Comparison of ENCODE assay signal across 14 mouse cellular contexts in the genomic region with DNA sequence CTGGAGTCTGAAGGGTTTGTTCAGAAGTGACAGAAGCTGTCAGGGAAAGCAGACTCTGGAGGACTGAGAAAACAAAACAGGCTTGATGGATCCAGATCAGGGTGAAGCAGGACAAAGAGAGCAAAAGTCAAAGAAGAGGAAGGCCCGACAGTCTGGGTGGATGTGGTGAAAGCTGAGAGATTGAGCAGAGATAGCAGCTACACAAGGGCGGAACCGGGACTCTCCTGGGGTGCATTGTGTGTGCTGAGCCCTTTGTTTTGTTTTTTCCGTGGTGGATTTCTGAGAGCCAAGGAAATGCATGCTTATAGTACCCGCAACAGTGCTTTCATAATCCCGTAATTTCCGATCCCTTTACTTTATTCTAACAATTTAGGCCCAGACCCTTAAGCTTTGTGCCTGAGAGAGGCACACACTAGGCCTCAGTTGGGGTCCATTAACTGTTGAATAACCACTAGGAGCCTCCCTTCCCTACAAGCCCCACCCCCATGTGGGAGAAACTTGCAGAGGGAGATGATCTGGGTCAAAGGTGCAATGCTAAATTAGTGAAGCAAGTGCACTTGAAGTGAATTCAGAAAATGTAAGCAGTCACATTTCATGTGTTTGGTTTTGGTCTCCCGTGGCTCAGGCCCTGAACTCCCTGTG. TPM values are rescaled to one million over a fixed set of nuclear protein-coding genes. Genes with fewer than 3 reads are reported as not detected.
DNase-seq lines count a peak whose midpoint lies in the region; ATAC-seq lines count a peak whose summit lies in the region.
"Had no signal": no experiment of that assay in that cellular context is flagged by ENCODE, and none has a peak within 500 bp of the region (broad histone marks: within the 10 kb centered on the region; RNA-seq: fewer than 3 reads in every experiment).

No protein-coding gene starts in this region.

- H3K4me2 ChIP-seq in hindbrain, embryonic 12.5 days (replicated peaks) = no peak overlapping the region
- H3K4me2 ChIP-seq: liver, embryonic 15.5 days had no signal

- no peak for ATAC-seq in cerebellum, adult (ENCODE audit: insufficient number of reproducible peaks, low FRiP score, low TSS enrichment)
- ATAC-seq in common myeloid progenitor, adult 5-6 weeks (replicated peaks; ENCODE audit: low read depth, poor library complexity, severe bottlenecking) = 0 out of 2 replicates have a peak, but pooled peaks have one; percentile 45
- ATAC-seq in hindbrain, embryonic 12.5 days (ENCODE audit: low FRiP score) = no peak

- peaks cover 17% of the 10 kb centered on the region; the same call in 1 of the 2 replicates for H3K4me1 ChIP-seq in hindbrain, embryonic 12.5 days
- H3K4me1 ChIP-seq: liver, embryonic 15.5 days had no signal

- 10% methylated on average over 8 of the region's 8 CpGs for WGBS in hindbrain, embryonic 12.5 days

- no peaks in the 10 kb centered on the region for H3K27me3 ChIP-seq in hindbrain, embryonic 12.5 days
- H3K27me3 ChIP-seq: liver, embryonic 15.5 days had no signal

- H3K27ac ChIP-seq in hindbrain, embryonic 12.5 days = 0 out of 2 replicates have a peak overlapping the region, but pooled peaks have one; percentile 30
- H3K27ac ChIP-seq: liver, embryonic 15.5 days had no signal

- H3K36me3 ChIP-seq in hindbrain, embryonic 12.5 days = peaks cover 41% of the 10 kb centered on the region
- H3K36me3 ChIP-seq: liver, embryonic 15.5 days had no signal

- DNase-seq in cerebellum, adult 9-11 months = peak; percentile 42
- peak; percentile 42 for DNase-seq in CD4-positive helper T cell, adult 2 months (ENCODE audit: low read depth, low spot score)
- no peak for DNase-seq in spleen, adult 12 weeks (ENCODE audit: low spot score)
- DNase-seq in adrenal gland, adult 8-10 months = no peak
- no peak for DNase-seq in gastrocnemius, adult 8-10 months (ENCODE audit: low spot score in 2 of 2)
- DNase-seq: gastrocnemius, postnatal 10 days; kidney, adult 9 months; right cerebral cortex, postnatal 4 days had no signal

- no peak overlapping the region for H3K4me3 ChIP-seq in hindbrain, embryonic 12.5 days
- H3K4me3 ChIP-seq: liver, embryonic 15.5 days; megakaryocyte, embryonic 14.5 days had no signal

- H3K9me3 ChIP-seq in hindbrain, embryonic 12.5 days (replicated peaks) = no peaks in the 10 kb centered on the region
- H3K9me3 ChIP-seq: liver, embryonic 15.5 days; megakaryocyte, embryonic 14.5 days had no signal

- H3K9ac ChIP-seq in hindbrain, embryonic 12.5 days = no peak overlapping the region
- H3K9ac ChIP-seq: liver, embryonic 15.5 days had no signal

RNA-seq across cellular contexts. Expression of a gene that starts 35.9 kb away (rescaled TPM):
- total RNA-seq in common myeloid progenitor, adult 5-6 weeks (2017) = not detected in 2 replicates
- 386 and 387 TPM in 2 replicates for polyA plus RNA-seq in hindbrain, embryonic 12.5 days (2016; fragmentation: Nextera tagmentation; extraction: Ambion mirVana)
- total RNA-seq in adrenal gland, adult 8-10 months (2022) = 10 to 100 TPM in 1 of 4 experiments, 1 to 10 TPM in 3; 5.7 to 10.3 (median 7.5) TPM
- total RNA-seq in gastrocnemius, adult 8-10 months (2022) = 1 to 10 TPM; 3.4 to 7.5 (median 6.9) TPM
- total RNA-seq: neutrophil, adult 5-6 weeks had no signal

Comparison
In these comparisons a context has a peak if more than half of its experiments do, and no peak if none do; other contexts are left out.
1. DNase-seq: peak in cerebellum, adult 9-11 months (single experiment) and CD4-positive helper T cell, adult 2 months (single experiment); none in spleen, adult 12 weeks (single experiment), adrenal gland, adult 8-10 months (single experiment) and gastrocnemius, adult 8-10 months (0 of 2).